Mouse (Mus musculus): ENCODE measurements around the gene Whrn. TPM values are rescaled to one million over a fixed set of nuclear protein-coding genes. Genes with fewer than 3 reads are reported as not detected.
A peak's percentile ranks its signal among the peaks of the same experiment; 100 is the strongest.

Whrn gene
- polyA plus RNA-seq, 1 experiment from 2014 or later, result 4.1 TPM

GRCm38 (mm10) chr4:63426308-63426707 is 69.5 kb downstream of the Whrn start:
- no peak overlapping the region for H3K9ac ChIP-seq (ENCODE audit: low read length)
- ATAC-seq, result no peak

GRCm38 (mm10) chr4:63423811-63424210 is 72.0 kb downstream of the Whrn start:
- no peaks in the 10 kb centered on the region for H3K4me1 ChIP-seq (ENCODE audit: control insufficient read depth, insufficient read depth, low read length)
- 31% methylated on average over 5 of the region's 5 CpGs for WGBS
- H3K4me2 ChIP-seq (ENCODE audit: low read length), result no peak overlapping the region
- no peak overlapping the region for H3K9ac ChIP-seq (ENCODE audit: low read length)
- DNase-seq (ENCODE audit: low spot score) (no peak), ATAC-seq (no peak)
- no peak overlapping the region for H3K27ac ChIP-seq (ENCODE audit: low read depth, low read length)
- no peak overlapping the region for H3K4me3 ChIP-seq (ENCODE audit: low read depth, low read length)
- H3K27me3 ChIP-seq (replicated peaks; ENCODE audit: control insufficient read depth, insufficient read depth, low read length), result no peaks in the 10 kb centered on the region
- H3K9me3 ChIP-seq (replicated peaks; ENCODE audit: control insufficient read depth, low read length), result no peaks in the 10 kb centered on the region
- no peaks in the 10 kb centered on the region for H3K36me3 ChIP-seq (ENCODE audit: control insufficient read depth, insufficient read depth, low read length)

More at GRCm38 (mm10) chr4:63426308-63426707, 69.5 kb downstream of the Whrn start:
- H3K4me1 ChIP-seq (ENCODE audit: control insufficient read depth, insufficient read depth, low read length), result no peaks in the 10 kb centered on the region
- DNase-seq (ENCODE audit: low spot score), result no peak
- no peaks in the 10 kb centered on the region for H3K27me3 ChIP-seq (replicated peaks; ENCODE audit: control insufficient read depth, insufficient read depth, low read length)
- 88% methylated on average over 8 of the region's 8 CpGs for WGBS
- H3K4me3 ChIP-seq (ENCODE audit: low read depth, low read length), result no peak overlapping the region
- H3K9me3 ChIP-seq (replicated peaks; ENCODE audit: control insufficient read depth, low read length), result no peaks in the 10 kb centered on the region
- H3K4me2 ChIP-seq (ENCODE audit: low read length), result no peak overlapping the region
- H3K36me3 ChIP-seq (ENCODE audit: control insufficient read depth, insufficient read depth, low read length), result no peaks in the 10 kb centered on the region
- H3K27ac ChIP-seq (ENCODE audit: low read depth, low read length), result no peak overlapping the region

- Histone ChIP-seq H3K27me3 (replicated peaks; ENCODE audit: control insufficient read depth, insufficient read depth, low read length) (no peaks in the 10 kb centered on the region), H3K9ac (ENCODE audit: low read length) (no peak overlapping the region), H3K9me3 (replicated peaks; ENCODE audit: control insufficient read depth, low read length) (no peaks in the 10 kb centered on the region), H3K4me1 (ENCODE audit: control insufficient read depth, insufficient read depth, low read length) (no peaks in the 10 kb centered on the region), H3K4me3 (ENCODE audit: low read depth, low read length) (no peak overlapping the region), H3K36me3 (ENCODE audit: control insufficient read depth, insufficient read depth, low read length) (no peaks in the 10 kb centered on the region), H3K4me2 (ENCODE audit: low read length) (no peak overlapping the region), H3K27ac (ENCODE audit: low read depth, low read length) (no peak overlapping the region)
- ATAC-seq, result no peak
- WGBS, result 79% methylated on average over 1 of the region's 1 CpGs
- no peak for DNase-seq (ENCODE audit: low spot score)
Observed at GRCm38 (mm10) chr4:63423231-63423630, 72.6 kb downstream of the Whrn start.

- Histone ChIP-seq H3K4me1 (ENCODE audit: control insufficient read depth, insufficient read depth, low read length) (no peaks in the 10 kb centered on the region), H3K9ac (ENCODE audit: low read length) (no peak overlapping the region), H3K27me3 (replicated peaks; ENCODE audit: control insufficient read depth, insufficient read depth, low read length) (no peaks in the 10 kb centered on the region), H3K36me3 (ENCODE audit: control insufficient read depth, insufficient read depth, low read length) (no peaks in the 10 kb centered on the region), H3K27ac (ENCODE audit: low read depth, low read length) (no peak overlapping the region), H3K4me3 (ENCODE audit: low read depth, low read length) (no peak overlapping the region), H3K4me2 (ENCODE audit: low read length) (no peak overlapping the region), H3K9me3 (replicated peaks; ENCODE audit: control insufficient read depth, low read length) (no peaks in the 10 kb centered on the region)
- ATAC-seq (peak; percentile 16), DNase-seq (ENCODE audit: low spot score) (peak; percentile 64)
- WGBS, result 56% methylated on average over 14 of the region's 14 CpGs
Observed at GRCm38 (mm10) chr4:63420143-63420920, 75.5 kb downstream of the Whrn start.

GRCm38 (mm10) chr4:63418270-63418669 is 77.5 kb downstream of the Whrn start:
- 81% methylated on average over 11 of the region's 11 CpGs for WGBS
- H3K27ac ChIP-seq (ENCODE audit: low read depth, low read length), result no peak overlapping the region
- H3K4me3 ChIP-seq (ENCODE audit: low read depth, low read length), result no peak overlapping the region
- no peaks in the 10 kb centered on the region for H3K4me1 ChIP-seq (ENCODE audit: control insufficient read depth, insufficient read depth, low read length)
- no peaks in the 10 kb centered on the region for H3K9me3 ChIP-seq (replicated peaks; ENCODE audit: control insufficient read depth, low read length)
- no peaks in the 10 kb centered on the region for H3K27me3 ChIP-seq (replicated peaks; ENCODE audit: control insufficient read depth, insufficient read depth, low read length)
- H3K4me2 ChIP-seq (ENCODE audit: low read length), result no peak overlapping the region
- H3K36me3 ChIP-seq (ENCODE audit: control insufficient read depth, insufficient read depth, low read length), result no peaks in the 10 kb centered on the region
- no peak overlapping the region for H3K9ac ChIP-seq (ENCODE audit: low read length)
- DNase-seq (ENCODE audit: low spot score) (no peak), ATAC-seq (no peak)

- no peak overlapping the region for H3K27ac ChIP-seq (ENCODE audit: low read depth, low read length)
- H3K4me3 ChIP-seq (ENCODE audit: low read depth, low read length), result no peak overlapping the region
- no peak overlapping the region for H3K9ac ChIP-seq (ENCODE audit: low read length)
- peak; percentile 94 for DNase-seq (ENCODE audit: low spot score)
- H3K36me3 ChIP-seq (ENCODE audit: control insufficient read depth, insufficient read depth, low read length), result no peaks in the 10 kb centered on the region
- no peaks in the 10 kb centered on the region for H3K4me1 ChIP-seq (ENCODE audit: control insufficient read depth, insufficient read depth, low read length)
- H3K27me3 ChIP-seq (replicated peaks; ENCODE audit: control insufficient read depth, insufficient read depth, low read length), result no peaks in the 10 kb centered on the region
- no peaks in the 10 kb centered on the region for H3K9me3 ChIP-seq (replicated peaks; ENCODE audit: control insufficient read depth, low read length)
- ATAC-seq, result peak; percentile 84
- H3K4me2 ChIP-seq (ENCODE audit: low read length), result no peak overlapping the region
- WGBS, result 16% methylated on average over 9 of the region's 9 CpGs
Observed at GRCm38 (mm10) chr4:63417318-63417957, 78.4 kb downstream of the Whrn start.

GRCm38 (mm10) chr4:63414951-63415350 is 80.8 kb downstream of the Whrn start:
- ATAC-seq, result no peak
- H3K36me3 ChIP-seq (ENCODE audit: control insufficient read depth, insufficient read depth, low read length), result no peaks in the 10 kb centered on the region
- H3K9me3 ChIP-seq (replicated peaks; ENCODE audit: control insufficient read depth, low read length), result no peaks in the 10 kb centered on the region
- H3K9ac ChIP-seq (ENCODE audit: low read length), result no peak overlapping the region
- no peak overlapping the region for H3K4me3 ChIP-seq (ENCODE audit: low read depth, low read length)
- no peak overlapping the region for H3K27ac ChIP-seq (ENCODE audit: low read depth, low read length)
- no peaks in the 10 kb centered on the region for H3K4me1 ChIP-seq (ENCODE audit: control insufficient read depth, insufficient read depth, low read length)
- no peaks in the 10 kb centered on the region for H3K27me3 ChIP-seq (replicated peaks; ENCODE audit: control insufficient read depth, insufficient read depth, low read length)
- 74% methylated on average over 5 of the region's 5 CpGs for WGBS
- no peak overlapping the region for H3K4me2 ChIP-seq (ENCODE audit: low read length)
- DNase-seq (ENCODE audit: low spot score), result no peak

- H3K36me3 ChIP-seq (ENCODE audit: control insufficient read depth, insufficient read depth, low read length), result no peaks in the 10 kb centered on the region
- DNase-seq (ENCODE audit: low spot score) (no peak), ATAC-seq (no peak)
- no peaks in the 10 kb centered on the region for H3K9me3 ChIP-seq (replicated peaks; ENCODE audit: control insufficient read depth, low read length)
- H3K4me3 ChIP-seq (ENCODE audit: low read depth, low read length), result no peak overlapping the region
- no peaks in the 10 kb centered on the region for H3K27me3 ChIP-seq (replicated peaks; ENCODE audit: control insufficient read depth, insufficient read depth, low read length)
- H3K4me2 ChIP-seq (ENCODE audit: low read length), result peak overlapping the region; percentile 95
- H3K4me1 ChIP-seq (ENCODE audit: control insufficient read depth, insufficient read depth, low read length), result peaks cover 22% of the 10 kb centered on the region; the same call in 1 of the 2 replicates
- H3K27ac ChIP-seq (ENCODE audit: low read depth, low read length), result no peak overlapping the region
- WGBS, result 68% methylated on average over 5 of the region's 5 CpGs
- H3K9ac ChIP-seq (ENCODE audit: low read length), result no peak overlapping the region
Observed at GRCm38 (mm10) chr4:63411222-63411621, 84.6 kb downstream of the Whrn start.

GRCm38 (mm10) chr4:63410583-63410934 is 85.2 kb downstream of the Whrn start:
- Histone ChIP-seq H3K9me3 (replicated peaks; ENCODE audit: control insufficient read depth, low read length) (no peaks in the 10 kb centered on the region), H3K36me3 (ENCODE audit: control insufficient read depth, insufficient read depth, low read length) (no peaks in the 10 kb centered on the region), H3K4me3 (ENCODE audit: low read depth, low read length) (peak overlapping the region; percentile 68), H3K4me1 (ENCODE audit: control insufficient read depth, insufficient read depth, low read length) (peaks cover 29% of the 10 kb centered on the region), H3K27ac (ENCODE audit: low read depth, low read length) (peak overlapping the region; percentile 63), H3K4me2 (ENCODE audit: low read length) (peak overlapping the region; percentile 95), H3K27me3 (replicated peaks; ENCODE audit: control insufficient read depth, insufficient read depth, low read length) (no peaks in the 10 kb centered on the region), H3K9ac (ENCODE audit: low read length) (peak overlapping the region; percentile 65)
- DNase-seq (ENCODE audit: low spot score) (peak; percentile 98), ATAC-seq (peak; percentile 90)
- WGBS, result 0% methylated on average over 19 of the region's 19 CpGs
